Mouse (Mus musculus) hindbrain, embryonic 14.5 days (tissue): ENCODE data around the gene Ulk1. TPM values are rescaled to one million over a fixed set of nuclear protein-coding genes. Genes with fewer than 3 reads are reported as not detected.
A peak's percentile ranks its signal among the peaks of the same experiment; 100 is the strongest.

ENCODE experiments used
- ATAC-seq: fragments of 200-750 bp; cut with Nextera tagmentation; 2 replicates; pipeline ENCODE4 v1.8.0; 2017; ENCODE audit warnings: moderate number of reproducible peaks, mild to moderate bottlenecking, moderate TSS enrichment, moderate library complexity; ENCODE audit not compliant: low FRiP score
- DNase-seq: peaks from one replicate; pipeline ENCODE4 v3.0.0-alpha.2; 2015; ENCODE audit warnings: low spot score
- H3K27ac ChIP-seq: fragments of 300-500 bp; sonication (generic); 2 replicates; pipeline ENCODE4 v1.5.1; 2014; ENCODE audit warnings: mild to moderate bottlenecking, moderate library complexity
- H3K27me3 ChIP-seq: fragments of 300-500 bp; sonication (generic); 2 replicates; pipeline ENCODE4 v1.6.1; 2014; ENCODE audit warnings: mild to moderate bottlenecking, low read length, mixed read lengths; ENCODE audit not compliant: control insufficient read depth, insufficient read depth
- H3K36me3 ChIP-seq: fragments of 300-500 bp; sonication (generic); replicated peaks from 2 replicates; pipeline ENCODE4 v1.6.1; 2014; ENCODE audit not compliant: control insufficient read depth, insufficient read depth
- H3K4me1 ChIP-seq: fragments of 300-500 bp; sonication (generic); replicated peaks from 2 replicates; pipeline ENCODE4 v1.6.1; 2014; ENCODE audit warnings: antibody characterized with exemption, low read length, mixed read lengths; ENCODE audit not compliant: control insufficient read depth, insufficient read depth
- H3K4me2 ChIP-seq: fragments of 300-500 bp; sonication (generic); replicated peaks from 2 replicates; pipeline ENCODE4 v1.6.1; 2014; ENCODE audit warnings: mild to moderate bottlenecking, moderate library complexity
- H3K4me3 ChIP-seq: fragments of 300-500 bp; sonication (generic); replicated peaks from 2 replicates; pipeline ENCODE4 v1.5.1; 2014; ENCODE audit warnings: mild to moderate bottlenecking, low read length
- H3K9ac ChIP-seq: fragments of 300-500 bp; sonication (generic); 2 replicates; pipeline ENCODE4 v1.6.1; 2014
- H3K9me3 ChIP-seq: fragments of 300-500 bp; sonication (generic); 2 replicates; pipeline ENCODE4 v1.6.1; 2016; ENCODE audit warnings: low read length; ENCODE audit not compliant: control insufficient read depth
- WGBS: fragments of 180-500 bp; shearing (Covaris S2); extraction: QIAGEN DNeasy Blood & Tissue Kit; methylation state at CpG from one replicate; pipeline ENCODE4 v1.1.7; 2014; 5-methylcytosine and 5-hydroxymethylcytosine counted together
- polyA plus RNA-seq: library from polyadenylated mRNA; unstranded; fragments of >200 nt; fragmentation: Nextera tagmentation; extraction: Ambion mirVana; gene quantifications from 2 replicates; pipeline ENCODE4 v1.2.1, GENCODE M21; 2014

Ulk1 gene
- polyA plus RNA-seq, 1 experiment from 2014 or later, result 49.6 TPM

- no peak for ATAC-seq
Observed at GRCm38 (mm10) chr5:110807453-110807852, 2.4 kb downstream of the Ulk1 start.

GRCm38 (mm10) chr5:110806676-110807075 lies 3.2 kb downstream of the Ulk1 start:
- Histone ChIP-seq H3K4me2 (0 out of 2 replicates have a peak overlapping the region, but pooled peaks have one; percentile 6), H3K27me3 (no peaks in the 10 kb centered on the region), H3K9ac (peak overlapping the region; percentile 34; the same call in 1 of the 2 replicates), H3K9me3 (no peaks in the 10 kb centered on the region), H3K36me3 (peaks cover 31% of the 10 kb centered on the region; the same call in 1 of the 2 replicates), H3K4me3 (no peak overlapping the region), H3K4me1 (peaks cover 30% of the 10 kb centered on the region), H3K27ac (no peak overlapping the region)
- 96% methylated on average over 1 of the region's 1 CpGs for WGBS
- ATAC-seq (no peak), DNase-seq (no peak)

More at GRCm38 (mm10) chr5:110807453-110807852, 2.4 kb downstream of the Ulk1 start:
- Histone ChIP-seq H3K4me2 (peak overlapping the region; percentile 100), H3K27ac (no peak overlapping the region), H3K9ac (peak overlapping the region; percentile 95), H3K4me1 (peaks cover 30% of the 10 kb centered on the region), H3K9me3 (no peaks in the 10 kb centered on the region), H3K4me3 (peak overlapping the region; percentile 88), H3K36me3 (peaks cover 28% of the 10 kb centered on the region; the same call in 1 of the 2 replicates), H3K27me3 (no peaks in the 10 kb centered on the region)
- 86% methylated on average over 4 of the region's 4 CpGs for WGBS
- DNase-seq, result no peak

DNA sequence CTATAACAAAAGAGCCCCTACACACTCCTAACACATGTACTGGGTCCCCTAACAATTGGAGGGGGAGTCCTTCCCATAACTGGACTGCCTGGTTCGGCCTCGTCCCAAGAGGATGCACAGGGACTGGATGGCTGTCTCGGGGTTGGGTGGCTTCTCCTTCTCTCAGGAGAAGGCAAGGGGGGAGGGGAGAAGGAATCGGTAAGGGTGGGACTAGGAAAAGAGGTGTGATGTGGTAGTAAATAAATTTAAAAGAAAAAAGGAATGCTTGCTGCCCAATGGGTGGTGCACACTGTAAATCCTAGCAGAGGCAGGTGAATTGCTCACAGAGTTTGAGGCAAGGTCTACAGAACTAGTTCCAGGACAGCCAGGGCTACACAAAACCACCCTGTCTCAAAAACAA lies 3.7 kb downstream of the Ulk1 start:
- 92% methylated on average over 4 of the region's 4 CpGs for WGBS

DNA sequence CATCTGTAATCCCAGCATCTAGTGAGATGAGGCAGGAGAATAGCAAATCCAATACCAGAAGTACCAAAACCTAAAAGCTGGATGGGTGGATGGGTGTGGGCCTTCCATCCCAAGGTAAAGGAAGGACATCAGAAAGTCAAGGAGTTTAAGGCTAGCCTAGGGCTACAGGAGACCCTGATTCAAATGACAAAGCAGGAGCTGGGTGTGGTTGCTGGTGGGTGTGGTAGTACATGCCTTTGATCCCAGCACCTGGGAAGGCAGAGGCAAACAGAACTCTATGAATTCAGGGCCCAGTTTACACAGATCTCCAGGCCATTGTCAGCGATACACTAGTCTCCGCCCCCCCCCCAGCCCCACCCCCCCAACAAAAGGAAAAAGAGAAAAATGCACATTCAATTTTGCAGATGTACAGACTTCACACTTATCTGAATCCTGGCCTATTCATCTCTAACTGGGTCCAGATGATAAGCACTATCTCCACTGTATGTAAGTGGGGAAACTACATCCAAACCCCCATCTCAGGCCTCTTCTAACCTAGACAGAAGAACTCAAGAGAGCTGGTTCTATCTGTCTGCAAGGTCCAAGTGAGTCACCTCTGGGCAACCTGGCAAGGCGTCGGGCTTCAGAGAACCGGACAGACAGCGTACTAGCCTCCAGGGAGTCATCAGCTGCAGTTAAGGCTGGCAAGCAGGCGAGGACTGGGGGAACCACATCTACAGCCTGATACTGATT lies 5.7 kb downstream of the Ulk1 start:
- H3K4me2 ChIP-seq, result no peak overlapping the region
- peaks cover 30% of the 10 kb centered on the region for H3K4me1 ChIP-seq
- H3K36me3 ChIP-seq, result peaks cover 48% of the 10 kb centered on the region
- H3K4me3 ChIP-seq, result no peak overlapping the region
- H3K9ac ChIP-seq, result no peak overlapping the region
- 78% methylated on average over 7 of the region's 7 CpGs for WGBS
- H3K27ac ChIP-seq, result no peak overlapping the region
- no peaks in the 10 kb centered on the region for H3K9me3 ChIP-seq
- ATAC-seq, result no peak
- no peak for DNase-seq
- H3K27me3 ChIP-seq, result no peaks in the 10 kb centered on the region

More for the DNA sequence above, 3.7 kb downstream of the Ulk1 start:
- peaks cover 30% of the 10 kb centered on the region for H3K4me1 ChIP-seq
- H3K36me3 ChIP-seq, result peaks cover 31% of the 10 kb centered on the region; the same call in 1 of the 2 replicates
- H3K27me3 ChIP-seq, result no peaks in the 10 kb centered on the region
- H3K4me2 ChIP-seq, result 0 out of 2 replicates have a peak overlapping the region, but pooled peaks have one; percentile 6
- ATAC-seq (no peak), DNase-seq (no peak)
- H3K9ac ChIP-seq, result 0 out of 2 replicates have a peak overlapping the region, but pooled peaks have one; percentile 34
- no peak overlapping the region for H3K4me3 ChIP-seq
- H3K9me3 ChIP-seq, result no peaks in the 10 kb centered on the region
- H3K27ac ChIP-seq, result no peak overlapping the region

DNA sequence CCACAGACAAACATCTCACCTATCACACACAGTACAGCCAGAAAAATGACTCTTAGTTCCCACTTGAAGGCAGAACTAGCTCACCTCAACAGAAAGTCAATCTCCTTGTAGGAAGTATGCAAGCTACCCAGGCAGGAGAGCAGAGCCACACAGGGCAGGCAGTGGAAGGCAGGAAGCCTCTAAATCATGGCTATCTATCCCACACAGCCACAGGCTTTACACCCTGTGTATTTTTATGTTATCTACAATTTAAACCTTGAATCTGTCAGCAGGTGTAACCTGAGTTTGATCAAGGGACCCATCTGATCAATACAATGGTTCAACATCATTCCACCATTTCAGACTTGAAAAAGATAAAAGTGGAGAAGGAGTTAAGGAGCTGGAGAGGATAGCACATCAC lies 7.1 kb downstream of the Ulk1 start:
- DNase-seq, result no peak
- no peak overlapping the region for H3K27ac ChIP-seq
- peaks cover 20% of the 10 kb centered on the region for H3K4me1 ChIP-seq
- no peak for ATAC-seq
- no peak overlapping the region for H3K4me2 ChIP-seq
- H3K9ac ChIP-seq, result no peak overlapping the region
- H3K36me3 ChIP-seq, result peaks cover 61% of the 10 kb centered on the region
- H3K9me3 ChIP-seq, result no peaks in the 10 kb centered on the region
- H3K27me3 ChIP-seq, result no peaks in the 10 kb centered on the region
- H3K4me3 ChIP-seq, result no peak overlapping the region

DNA sequence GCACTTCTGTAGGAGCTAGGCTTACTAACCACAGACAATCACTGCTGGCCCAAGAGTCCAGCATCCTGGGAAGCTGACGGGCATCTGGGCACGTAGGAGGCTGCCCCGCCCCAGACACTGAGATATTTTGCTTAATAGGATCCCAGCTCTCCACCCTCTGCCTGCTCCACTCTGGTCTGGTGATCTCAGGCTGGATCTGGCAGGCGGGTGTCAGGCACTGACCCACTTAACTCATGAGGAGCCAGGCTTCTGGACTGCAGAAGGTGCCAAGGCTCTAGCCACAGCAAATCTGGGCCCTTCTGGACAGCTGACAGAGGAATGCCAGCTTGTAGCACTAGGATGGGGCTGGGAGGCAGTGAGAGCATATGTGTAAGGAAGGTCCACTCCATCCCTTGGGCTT lies 7.7 kb downstream of the Ulk1 start:
- ATAC-seq, result no peak
- Histone ChIP-seq H3K4me1 (peaks cover 14% of the 10 kb centered on the region), H3K36me3 (peaks cover 67% of the 10 kb centered on the region), H3K4me2 (no peak overlapping the region), H3K9me3 (no peaks in the 10 kb centered on the region), H3K9ac (no peak overlapping the region), H3K27me3 (no peaks in the 10 kb centered on the region), H3K27ac (no peak overlapping the region), H3K4me3 (no peak overlapping the region)
- WGBS, result 89% methylated on average over 4 of the region's 4 CpGs
- DNase-seq, result no peak

GRCm38 (mm10) chr5:110801036-110801624 lies 8.8 kb downstream of the Ulk1 start:
- Histone ChIP-seq H3K4me1 (peaks cover 3% of the 10 kb centered on the region), H3K27ac (no peak overlapping the region), H3K36me3 (peaks cover 74% of the 10 kb centered on the region), H3K4me2 (no peak overlapping the region), H3K9ac (no peak overlapping the region), H3K27me3 (no peaks in the 10 kb centered on the region), H3K9me3 (no peaks in the 10 kb centered on the region), H3K4me3 (no peak overlapping the region)
- ATAC-seq, result no peak
- no peak for DNase-seq
- whole genome bisulfite sequencing, result 98% methylated on average over 3 of the region's 3 CpGs

GRCm38 (mm10) chr5:110797696-110798095 lies 12.2 kb downstream of the Ulk1 start:
- H3K4me2 ChIP-seq, result no peak overlapping the region
- no peaks in the 10 kb centered on the region for H3K4me1 ChIP-seq
- ATAC-seq, result no peak
- no peaks in the 10 kb centered on the region for H3K27me3 ChIP-seq
- no peaks in the 10 kb centered on the region for H3K9me3 ChIP-seq
- no peak for DNase-seq
- peaks cover 87% of the 10 kb centered on the region for H3K36me3 ChIP-seq
- no peak overlapping the region for H3K27ac ChIP-seq
- WGBS, result 70% methylated on average over 4 of the region's 4 CpGs
- no peak overlapping the region for H3K9ac ChIP-seq
- no peak overlapping the region for H3K4me3 ChIP-seq

GRCm38 (mm10) chr5:110794363-110794762 lies 15.5 kb downstream of the Ulk1 start:
- no peak for DNase-seq

More at GRCm38 (mm10) chr5:110794363-110794762, 15.5 kb downstream of the Ulk1 start:
- Histone ChIP-seq H3K4me2 (no peak overlapping the region), H3K4me3 (no peak overlapping the region), H3K9ac (no peak overlapping the region), H3K4me1 (no peaks in the 10 kb centered on the region), H3K36me3 (peaks cover 99% of the 10 kb centered on the region), H3K27me3 (no peaks in the 10 kb centered on the region), H3K27ac (no peak overlapping the region), H3K9me3 (no peaks in the 10 kb centered on the region)
- ATAC-seq, result no peak
- WGBS, result 89% methylated on average over 7 of the region's 7 CpGs
